Mouse (Mus musculus): ENCODE measurements around the gene Iqcg.

Iqcg gene

DNA sequence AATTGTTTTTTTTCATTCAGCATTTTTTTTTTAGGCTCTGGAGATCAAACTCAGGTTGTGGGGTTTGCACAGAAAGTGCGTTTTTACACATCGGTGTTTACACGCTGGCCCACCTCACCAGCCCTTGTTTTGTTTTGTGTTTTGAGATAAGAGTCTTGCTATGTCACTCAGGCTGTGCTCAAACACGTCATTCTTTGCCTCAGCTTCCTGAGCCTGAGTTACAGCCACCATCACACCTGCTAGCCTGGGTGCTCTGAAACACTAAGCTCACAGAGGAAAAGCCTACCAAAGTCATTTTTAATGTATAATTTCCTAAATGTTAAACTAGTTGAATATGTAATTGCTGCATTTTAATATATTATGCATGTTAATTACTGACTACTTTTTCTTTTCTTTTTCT, 74.6 kb downstream of the Iqcg start:
- no peak for DNase-seq (ENCODE audit: low read depth, low spot score)

DNA sequence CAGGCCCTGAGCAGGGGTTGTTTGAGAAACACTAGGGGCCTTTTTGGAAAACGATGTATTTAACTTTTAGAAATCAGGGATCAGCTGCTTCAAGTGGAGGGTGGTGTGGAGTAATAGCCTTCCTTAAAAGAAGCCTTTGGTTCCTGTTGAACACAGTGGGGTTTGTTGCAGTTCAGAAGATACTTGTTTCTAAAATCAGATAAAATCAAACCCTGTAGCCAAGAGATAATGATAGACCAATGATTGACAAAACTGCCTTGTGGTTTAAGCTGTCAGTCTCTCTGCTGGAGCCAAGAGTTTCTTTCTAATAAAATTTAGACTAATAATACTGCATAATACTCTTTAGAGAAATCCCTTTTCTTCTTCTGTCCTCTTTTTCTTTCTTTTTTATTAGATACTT, 75.8 kb downstream of the Iqcg start:
- no peak for DNase-seq (ENCODE audit: low read depth, low spot score)

GRCm38 (mm10) chr16:32973047-32973446, 83.0 kb downstream of the Iqcg start:
- no peak for DNase-seq (ENCODE audit: low read depth, low spot score)

DNA sequence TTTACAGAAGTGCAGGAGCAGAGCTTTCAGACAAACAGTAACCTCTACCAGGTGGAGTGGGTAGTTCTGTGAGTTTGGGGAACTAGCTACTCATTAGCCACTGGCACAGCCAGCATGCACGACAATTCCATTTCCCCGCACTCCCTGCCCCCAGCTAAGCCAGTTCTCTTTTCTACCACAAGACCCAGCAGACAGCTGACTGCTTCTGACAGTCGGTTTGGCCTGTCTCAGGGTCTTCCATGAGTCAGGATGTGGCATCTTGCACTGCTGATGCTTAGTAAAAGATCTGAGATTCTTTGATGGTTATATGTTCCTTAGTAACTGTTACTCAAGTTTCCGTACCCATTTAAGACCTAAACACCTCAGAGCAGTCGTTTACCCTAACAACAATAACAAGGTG, 83.5 kb downstream of the Iqcg start:
- no peak for DNase-seq (ENCODE audit: low read depth, low spot score)
